Mouse (Mus musculus): ENCODE data around the gene Tlx1.
A peak's percentile ranks its signal among the peaks of the same experiment; 100 is the strongest.

Tlx1 gene

DNA sequence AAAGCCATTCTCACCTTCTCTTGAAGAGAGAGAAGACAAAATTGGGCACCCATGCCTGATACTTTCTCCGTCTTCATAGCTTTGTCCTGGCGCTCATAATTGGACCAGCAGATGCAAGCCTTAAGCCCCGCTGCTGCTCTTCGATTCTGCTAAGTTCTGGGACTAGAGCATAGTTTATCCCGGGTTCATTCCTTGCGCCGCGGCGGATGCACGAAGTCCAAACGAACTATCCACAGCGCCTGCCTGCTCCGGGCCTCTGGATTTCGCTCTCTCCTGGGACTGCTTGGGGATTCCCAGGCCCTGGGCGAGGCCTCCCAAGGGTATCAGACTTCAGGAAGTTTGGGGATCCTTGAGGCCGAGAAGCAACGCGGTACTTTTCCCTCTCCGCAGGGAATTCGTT, 8.4 kb downstream of the Tlx1 start:
- DNase-seq (ENCODE audit: low read depth, low spot score): no peak

GRCm38 (mm10) chr19:45159491-45159890, 9.0 kb downstream of the Tlx1 start:
- no peak for DNase-seq (ENCODE audit: low read depth, low spot score)

DNA sequence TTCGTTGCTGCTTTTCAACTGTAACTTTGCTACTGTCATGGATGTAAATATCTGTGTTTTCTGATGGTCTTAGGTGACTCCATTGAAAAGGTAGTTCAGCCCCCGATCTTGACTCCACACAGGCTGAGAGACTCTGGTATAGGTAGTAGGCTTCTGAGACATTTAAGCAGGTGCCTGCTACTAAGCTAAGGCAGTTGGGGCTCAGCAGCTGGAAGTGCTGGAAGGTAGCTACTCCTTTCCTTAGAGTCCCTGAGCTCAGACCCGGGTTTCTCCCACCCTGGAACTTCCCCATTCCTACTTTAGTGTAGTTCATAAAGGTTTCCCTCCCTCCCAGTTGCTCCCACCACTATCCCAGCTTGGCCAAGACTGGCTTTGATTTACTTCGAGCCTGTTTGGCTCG, 9.5 kb downstream of the Tlx1 start:
- no peak for DNase-seq (ENCODE audit: low read depth, low spot score)

DNA sequence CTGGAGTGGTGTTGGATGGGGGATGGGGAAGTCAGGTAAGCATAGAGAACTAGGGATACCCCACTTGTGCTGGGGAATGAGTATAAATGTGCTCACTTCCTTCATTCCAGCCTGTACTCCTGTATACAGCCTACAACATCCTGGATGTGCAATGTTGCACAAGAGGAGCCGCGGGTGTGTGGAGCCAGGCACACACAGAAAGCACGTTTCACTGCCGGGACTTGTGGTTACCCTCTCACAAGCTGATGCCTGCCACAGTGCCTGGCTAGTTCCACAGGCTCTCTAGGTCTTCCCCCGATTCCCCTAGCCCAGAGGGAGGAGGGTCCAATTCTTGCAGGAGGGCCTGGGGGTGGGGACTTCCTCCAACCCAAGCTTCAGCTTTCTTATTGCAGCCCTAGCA, 10.0 kb downstream of the Tlx1 start:
- no peak for DNase-seq (ENCODE audit: low read depth, low spot score)

DNA sequence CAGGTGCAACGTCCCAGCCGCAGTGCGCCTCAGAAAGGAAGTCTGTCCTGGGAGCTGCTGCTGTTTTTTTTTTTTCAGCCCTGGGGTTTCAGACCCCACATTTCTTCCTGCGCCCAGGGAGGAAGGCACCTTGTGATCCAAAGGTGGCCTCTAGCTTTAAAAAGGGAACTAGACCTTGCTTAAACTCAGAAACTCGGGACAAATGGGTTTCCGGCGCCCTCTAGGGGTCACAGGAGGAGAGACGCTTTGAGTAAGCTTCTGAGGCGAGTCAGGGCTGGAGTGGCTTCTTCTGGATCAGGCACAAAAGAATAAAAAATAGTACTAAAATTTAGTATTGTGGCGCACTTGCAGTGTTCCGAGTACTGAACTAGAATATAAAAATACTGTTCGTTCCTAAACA, 10.6 kb downstream of the Tlx1 start:
- DNase-seq (ENCODE audit: low read depth, low spot score): peak; percentile 60

DNA sequence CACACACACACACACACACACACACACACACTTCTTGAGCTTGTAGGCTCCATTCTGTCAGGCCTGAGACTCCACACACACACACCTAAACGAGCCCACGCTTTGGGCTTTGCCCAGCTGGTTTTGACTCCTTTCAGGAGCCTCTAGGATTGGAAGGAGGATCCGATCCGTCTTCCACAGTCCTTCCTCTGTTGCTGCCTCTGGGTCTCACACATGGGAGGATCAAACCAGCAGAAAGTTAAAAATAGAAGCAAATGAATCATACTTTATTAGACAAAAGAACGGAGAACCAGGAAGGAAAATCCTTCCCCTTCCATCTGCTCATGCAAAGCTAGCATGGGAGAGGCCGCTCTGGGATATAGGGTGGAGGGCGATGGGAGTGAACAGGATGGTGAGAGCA, 11.7 kb downstream of the Tlx1 start:
- no peak for DNase-seq (ENCODE audit: low read depth, low spot score)

GRCm38 (mm10) chr19:45162871-45163270, 12.4 kb downstream of the Tlx1 start:
- no peak for DNase-seq (ENCODE audit: low read depth, low spot score)

- no peak for DNase-seq (ENCODE audit: low read depth, low spot score)
Measured at GRCm38 (mm10) chr19:45170451-45170850, 20.0 kb downstream of the Tlx1 start.

- no peak for DNase-seq (ENCODE audit: low read depth, low spot score)
Measured at GRCm38 (mm10) chr19:45174803-45175202, 24.3 kb downstream of the Tlx1 start.

GRCm38 (mm10) chr19:45176269-45176668, 25.8 kb downstream of the Tlx1 start:
- no peak for DNase-seq (ENCODE audit: low read depth, low spot score)

DNA sequence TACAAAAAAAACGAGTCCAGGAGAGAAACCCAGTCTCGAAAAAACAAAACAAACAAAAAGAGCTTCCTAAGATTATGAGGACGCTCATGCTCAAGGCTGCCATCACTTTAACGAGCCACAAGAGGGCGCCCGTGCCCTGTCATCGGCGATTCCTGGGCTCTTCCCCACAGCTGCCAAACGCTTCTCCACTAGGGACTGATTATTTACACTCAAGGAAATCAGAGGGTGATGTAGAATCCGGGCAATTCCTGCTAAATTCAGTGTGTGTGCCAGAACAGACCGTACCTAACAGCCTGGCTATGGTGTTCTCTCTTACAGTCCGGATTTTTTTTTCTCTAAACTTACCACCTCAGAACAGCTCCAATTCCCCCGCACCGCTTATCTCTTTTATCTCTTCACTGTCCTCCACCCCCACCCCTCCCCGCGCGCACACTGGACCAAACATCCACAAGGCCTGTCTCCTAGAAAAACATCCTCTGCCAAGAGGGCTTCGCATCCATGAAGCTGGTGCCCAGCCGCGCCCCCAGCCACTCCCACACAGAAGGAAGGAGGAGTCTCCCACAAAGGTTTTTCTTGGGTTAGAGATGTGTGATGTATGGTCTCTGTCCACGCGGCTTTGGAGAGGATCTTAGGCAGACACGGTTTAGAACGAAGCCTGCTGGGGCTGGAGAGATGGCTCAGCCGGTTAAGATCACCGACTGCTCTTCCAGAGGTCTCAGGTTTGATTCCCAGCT, 26.7 kb downstream of the Tlx1 start:
- peak; percentile 69 for DNase-seq (ENCODE audit: low read depth, low spot score)

DNA sequence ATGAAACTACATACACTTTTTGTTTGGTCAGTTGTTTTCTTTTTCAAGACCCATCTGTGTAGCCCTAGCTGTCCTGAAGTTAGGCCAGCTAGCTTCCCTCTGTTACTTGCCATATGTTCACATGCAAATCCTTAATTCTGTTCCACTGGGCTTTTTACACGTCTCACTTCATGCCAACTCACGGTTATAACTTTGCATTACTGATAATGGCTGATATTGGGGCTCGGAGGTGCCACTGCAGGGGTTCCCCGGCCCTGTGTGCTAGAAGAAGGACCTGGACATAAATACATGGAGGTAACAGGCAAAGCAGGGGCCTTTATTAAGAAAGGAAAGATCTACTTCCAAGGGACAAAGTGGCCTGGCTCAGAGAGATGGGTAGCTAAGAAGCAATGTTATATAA, 29.0 kb downstream of the Tlx1 start:
- no peak for DNase-seq (ENCODE audit: low read depth, low spot score)

- no peak for DNase-seq (ENCODE audit: low read depth, low spot score)
Measured at GRCm38 (mm10) chr19:45180447-45180846, 30.0 kb downstream of the Tlx1 start.

DNA sequence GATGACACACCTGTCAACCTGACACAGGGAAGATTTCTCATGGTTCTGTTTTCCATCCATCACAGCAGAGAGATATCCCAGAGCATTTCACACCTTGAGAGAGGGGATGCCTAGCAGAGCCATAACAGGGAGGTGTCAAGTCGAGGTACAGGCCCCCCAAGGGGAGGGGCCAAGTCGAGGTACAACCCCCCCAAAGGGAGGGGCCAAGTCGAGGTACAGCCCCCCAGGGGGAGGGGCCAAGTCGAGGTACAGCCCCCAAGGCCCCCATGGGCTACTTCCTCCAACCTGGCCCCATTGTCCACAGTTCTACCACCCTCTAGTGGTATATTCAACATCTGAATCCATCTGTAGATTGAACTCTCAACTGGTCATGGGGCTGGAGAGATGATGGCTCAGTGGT, 44.2 kb downstream of the Tlx1 start:
- no peak for DNase-seq (ENCODE audit: low read depth, low spot score)

GRCm38 (mm10) chr19:45196967-45197366, 46.5 kb downstream of the Tlx1 start:
- no peak for DNase-seq (ENCODE audit: low read depth, low spot score)

GRCm38 (mm10) chr19:45205311-45206105, 55.0 kb downstream of the Tlx1 start:
- no peak for DNase-seq (ENCODE audit: low read depth, low spot score)

Data from embryo, embryonic 11.5 days (tissue).